Mouse (Mus musculus) kidney, adult 9 months (tissue): ENCODE results near the gene Slc6a11.

Experiments used
- DNase-seq: peaks from one replicate; pipeline ENCODE4 v3.0.0; 2022

Gene Slc6a11

GRCm38 (mm10) chr6:114182366-114183179 is 51.5 kb downstream of the Slc6a11 start:
- no peak for DNase-seq

GRCm38 (mm10) chr6:114187121-114187520 is 56.1 kb downstream of the Slc6a11 start:
- DNase-seq = no peak

GRCm38 (mm10) chr6:114188869-114189268 is 57.8 kb downstream of the Slc6a11 start:
- DNase-seq = no peak

DNA sequence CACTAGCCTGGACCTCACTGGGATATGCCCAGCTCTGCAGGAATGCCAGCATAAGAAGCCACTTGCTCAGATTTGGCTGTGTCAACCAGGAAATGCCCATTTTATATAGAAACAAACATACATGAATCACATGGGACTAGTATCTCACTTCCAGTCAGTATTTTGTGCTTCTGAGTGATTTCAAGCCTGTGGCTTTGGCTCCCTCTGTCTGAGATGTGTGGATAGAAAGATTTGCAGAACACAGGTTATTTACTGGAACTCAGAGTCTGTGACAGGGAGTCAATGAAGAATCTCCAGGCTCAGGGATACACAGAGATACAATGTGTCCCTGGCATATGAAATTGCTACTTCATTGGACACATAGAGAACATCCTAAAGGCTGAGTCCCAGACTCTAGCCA is 65.0 kb downstream of the Slc6a11 start:
- no peak for DNase-seq

GRCm38 (mm10) chr6:114199200-114199845 is 68.3 kb downstream of the Slc6a11 start:
- DNase-seq = no peak

DNA sequence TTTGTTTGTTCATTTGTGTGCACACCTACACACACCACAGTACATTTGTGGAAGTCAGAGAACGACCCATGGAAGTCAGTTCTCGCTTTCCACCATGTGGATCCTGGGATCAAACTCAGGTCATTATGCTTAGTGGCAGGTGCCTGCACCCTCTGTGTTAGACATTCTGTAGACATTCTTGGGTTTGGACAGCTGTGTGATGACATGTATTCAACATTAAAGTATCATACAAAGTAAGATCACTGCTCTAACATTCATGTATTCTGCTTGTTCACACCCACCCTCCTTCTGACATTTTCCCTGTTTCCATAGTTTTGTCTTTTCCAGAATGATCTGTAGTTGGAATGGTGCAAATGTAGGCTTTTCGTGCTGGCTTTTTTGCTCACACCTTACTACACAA is 73.5 kb downstream of the Slc6a11 start:
- no peak for DNase-seq

DNA sequence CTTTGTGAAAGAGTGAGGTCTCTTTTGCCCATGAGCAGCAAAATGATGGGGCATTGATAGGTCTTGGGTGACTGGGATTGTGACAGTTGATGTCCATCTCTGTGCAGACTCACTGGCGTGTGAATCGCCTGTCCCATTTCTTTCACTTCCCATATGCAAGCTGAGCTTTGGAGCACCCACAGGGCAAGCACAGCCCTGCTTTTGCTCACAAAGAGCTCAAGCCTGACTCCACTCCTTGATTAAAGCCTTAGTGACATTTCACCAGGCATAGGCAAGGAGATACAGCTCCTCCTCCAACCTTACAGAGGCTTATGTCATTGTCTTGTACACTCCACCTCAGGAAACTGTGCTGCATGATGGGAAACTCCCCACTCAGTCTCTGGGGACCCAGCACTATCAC is 77.3 kb downstream of the Slc6a11 start:
- no peak for DNase-seq

- no peak for DNase-seq
These were observed 83.4 kb downstream of the Slc6a11 start for GRCm38 (mm10) chr6:114214393-114214792.

- no peak for DNase-seq
These were observed 85.8 kb downstream of the Slc6a11 start for GRCm38 (mm10) chr6:114216741-114217414.

DNA sequence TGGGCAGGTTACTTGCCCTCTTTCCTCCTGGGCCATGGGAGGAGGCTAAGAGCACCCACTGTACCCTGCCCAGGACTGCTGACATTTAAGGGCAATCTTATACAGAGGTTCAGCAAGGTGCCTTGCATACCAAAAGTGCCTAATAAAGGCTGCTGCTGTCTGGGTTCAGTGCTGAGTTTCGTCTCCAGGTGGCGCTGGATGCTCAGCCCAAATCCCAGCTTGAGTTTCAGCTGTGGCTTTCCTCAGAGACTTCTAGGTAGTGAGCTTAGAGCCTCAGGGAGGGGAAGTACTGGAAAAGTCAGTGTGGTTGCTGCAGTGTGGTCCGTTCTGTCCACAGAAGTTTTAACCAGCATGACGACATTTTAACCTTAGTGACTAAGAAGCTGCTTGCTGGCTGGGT is 93.4 kb downstream of the Slc6a11 start:
- peak; percentile 13 for DNase-seq

GRCm38 (mm10) chr6:114227378-114227777 is 96.3 kb downstream of the Slc6a11 start:
- DNase-seq = no peak

DNA sequence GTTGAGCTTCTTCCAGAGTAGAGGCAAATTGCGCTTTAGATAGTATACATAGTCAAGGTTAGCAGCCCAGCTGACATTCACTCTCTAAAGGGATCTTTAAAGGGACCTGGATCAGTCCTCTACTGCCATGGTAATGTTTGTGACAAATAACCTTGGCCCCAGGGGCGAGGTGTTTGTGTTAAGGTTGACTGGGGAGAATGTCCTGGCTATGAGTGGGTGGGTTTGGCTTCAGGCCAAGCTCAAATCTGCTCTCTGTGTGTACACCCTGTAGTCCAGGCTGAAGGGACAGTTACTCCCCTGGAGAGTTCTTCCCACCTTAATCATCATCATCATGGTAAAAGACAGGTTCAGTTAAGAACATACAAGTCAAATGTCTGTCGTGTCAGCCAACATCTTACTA is 97.2 kb downstream of the Slc6a11 start:
- no peak for DNase-seq

- DNase-seq = no peak
These were observed 108.0 kb downstream of the Slc6a11 start for GRCm38 (mm10) chr6:114238892-114239644.

DNA sequence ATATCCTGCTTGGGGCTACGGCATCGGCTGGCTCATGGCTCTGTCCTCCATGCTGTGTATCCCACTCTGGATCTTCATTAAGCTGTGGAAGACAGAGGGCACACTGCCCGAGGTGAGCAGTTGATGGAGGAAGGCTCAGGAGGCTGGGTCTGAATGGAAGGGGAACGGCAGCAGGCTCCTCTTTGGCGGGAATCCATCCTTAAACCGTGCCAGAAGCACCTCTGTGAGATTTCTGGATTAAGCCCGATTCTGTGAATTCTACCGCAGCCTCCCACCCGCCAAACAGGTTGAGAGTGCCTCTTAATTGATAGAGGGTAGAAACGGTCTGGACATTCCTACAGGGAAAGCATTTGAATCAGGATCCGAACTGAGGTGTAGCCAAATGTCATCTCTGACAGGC is 114.6 kb downstream of the Slc6a11 start:
- no peak for DNase-seq

GRCm38 (mm10) chr6:114250311-114250710 is 119.3 kb downstream of the Slc6a11 start:
- peak; percentile 80 for DNase-seq

DNA sequence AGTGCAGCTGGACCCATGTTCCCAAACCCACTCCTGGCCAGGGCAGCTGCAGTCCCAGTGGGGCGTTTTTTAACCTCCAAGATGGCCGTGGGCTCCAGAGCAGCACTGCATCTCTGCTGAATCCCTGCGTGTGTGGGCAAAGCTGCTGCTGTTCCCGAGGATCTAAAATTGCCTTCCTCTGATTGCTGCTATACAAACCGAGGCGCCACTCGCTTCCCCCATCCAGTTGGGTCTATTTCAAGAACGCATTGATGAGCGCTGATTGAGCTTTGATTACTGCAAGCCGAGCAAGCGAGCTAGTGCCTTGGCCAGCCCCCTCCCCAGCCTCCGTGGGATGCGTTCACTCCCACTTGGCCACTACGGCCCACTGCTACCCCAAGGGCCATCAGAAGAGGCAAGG is 123.9 kb downstream of the Slc6a11 start:
- DNase-seq = no peak

DNA sequence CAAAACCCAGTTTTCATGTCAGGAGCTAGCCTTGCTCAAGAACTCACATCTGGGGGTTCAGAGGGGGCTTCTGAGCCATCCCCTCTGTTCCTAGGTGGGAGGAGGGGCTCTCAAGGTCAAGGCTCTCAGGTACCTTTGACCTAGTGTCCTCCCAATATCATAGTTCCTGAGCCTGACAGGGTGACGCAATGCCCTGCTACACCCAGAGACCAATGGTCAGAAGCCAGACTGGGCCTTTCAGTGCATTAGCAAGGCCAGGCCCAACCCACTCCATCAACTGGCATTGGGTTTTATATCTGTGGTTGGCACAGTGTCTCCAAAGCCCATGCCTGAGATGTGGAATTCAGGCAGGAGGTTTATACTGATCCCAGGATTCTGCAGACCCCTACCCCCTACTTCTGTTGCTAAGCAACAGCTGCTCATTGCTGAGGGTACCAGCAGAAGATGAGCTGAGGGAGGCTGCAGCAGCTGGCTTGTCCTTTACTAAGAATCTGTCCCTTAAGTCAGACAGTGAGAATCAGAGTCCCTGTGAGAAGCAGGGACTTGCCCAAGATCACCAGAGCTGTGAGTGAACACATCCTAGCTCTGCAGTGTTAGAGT is 126.8 kb downstream of the Slc6a11 start:
- DNase-seq = no peak

DNA sequence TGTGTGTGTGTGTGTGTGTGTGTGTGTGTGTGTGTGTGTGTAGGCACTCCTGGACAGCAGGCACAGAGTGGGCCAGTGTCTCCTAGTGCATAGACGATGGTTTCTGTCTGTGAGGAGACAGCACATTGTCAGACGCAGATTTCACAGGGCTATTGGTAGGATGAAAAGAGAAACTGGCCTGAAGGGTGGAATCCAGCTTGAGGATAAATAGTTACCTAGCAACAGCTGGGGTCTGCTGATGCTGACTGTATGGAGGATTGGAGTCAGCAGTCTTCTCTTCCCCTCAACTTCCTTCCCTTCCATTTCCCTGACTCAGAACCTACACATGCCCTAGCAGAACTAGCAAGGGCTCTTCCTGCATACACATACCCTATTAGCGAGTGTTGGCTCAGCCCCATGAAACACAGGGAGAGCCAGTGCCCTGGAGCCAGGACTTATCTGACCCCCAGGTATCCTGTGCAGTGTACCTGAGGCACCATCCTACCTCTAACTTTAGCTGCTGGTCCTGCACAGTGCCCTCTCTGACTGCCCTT is 127.7 kb downstream of the Slc6a11 start:
- no peak for DNase-seq

GRCm38 (mm10) chr6:114261609-114262008 is 130.6 kb downstream of the Slc6a11 start:
- no peak for DNase-seq

DNA sequence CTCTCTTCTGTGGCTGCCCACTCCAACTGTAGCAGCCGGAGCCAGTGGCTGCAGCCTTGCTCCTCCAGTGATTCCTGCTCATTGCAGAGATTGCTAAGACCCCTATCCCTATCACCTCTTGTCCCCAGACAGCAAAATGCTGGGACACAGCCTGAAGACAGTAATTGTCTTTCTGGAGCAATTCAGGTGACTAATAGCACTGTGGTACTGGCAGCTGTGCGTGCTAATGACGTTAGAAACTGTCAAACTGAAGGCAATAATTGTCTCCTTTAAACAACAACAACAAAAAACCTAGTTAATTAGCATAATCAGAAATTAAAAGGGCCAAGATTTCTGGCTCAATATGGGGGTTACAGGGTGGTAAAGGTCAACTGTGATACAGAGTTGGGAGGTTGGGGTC is 133.0 kb downstream of the Slc6a11 start:
- no peak for DNase-seq

GRCm38 (mm10) chr6:114264426-114264825 is 133.4 kb downstream of the Slc6a11 start:
- no peak for DNase-seq

DNA sequence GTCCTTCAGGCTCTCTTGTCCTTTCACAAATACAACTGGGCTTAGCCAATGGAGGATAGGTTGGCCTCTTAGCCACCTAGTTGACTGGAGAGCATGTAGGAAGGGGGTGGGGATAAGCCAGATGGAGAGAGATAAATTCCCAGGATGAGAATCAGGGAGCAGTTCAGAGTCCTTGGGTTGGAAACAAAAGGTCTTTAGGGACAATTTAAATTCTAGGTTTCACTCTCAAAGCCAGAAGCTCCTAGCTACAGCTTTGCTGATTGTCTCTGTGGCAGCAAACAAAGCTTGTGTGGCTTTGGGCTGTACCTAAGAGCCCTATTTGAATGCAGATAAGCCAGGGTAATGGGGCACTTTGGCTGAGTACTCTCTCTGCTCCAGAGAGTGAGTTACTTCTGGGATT is 135.2 kb downstream of the Slc6a11 start:
- DNase-seq = no peak

DNA sequence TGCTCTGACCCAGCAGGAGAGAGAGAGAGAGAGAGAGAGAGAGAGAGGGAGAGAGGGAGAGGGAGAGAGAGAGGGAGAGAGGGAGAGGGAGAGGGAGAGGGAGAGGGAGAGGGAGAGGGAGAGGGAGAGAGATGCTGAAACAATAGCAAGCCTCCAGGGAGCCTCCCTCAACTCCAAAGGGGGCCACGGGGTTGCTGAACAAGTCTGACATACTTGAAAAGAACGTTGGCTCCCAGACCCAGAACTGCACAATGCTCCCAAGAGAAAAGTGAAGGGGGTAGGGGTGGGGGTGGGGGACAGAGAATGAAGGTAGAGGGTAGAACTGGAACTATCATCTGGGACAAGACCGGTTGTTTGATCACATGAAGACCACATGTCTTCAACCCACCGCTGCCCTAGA is 136.9 kb downstream of the Slc6a11 start:
- DNase-seq = no peak
